Mouse (Mus musculus): ENCODE results near the gene Rragd. TPM values are rescaled to one million over a fixed set of nuclear protein-coding genes. Genes with fewer than 3 reads are reported as not detected.
A peak's percentile ranks its signal among the peaks of the same experiment; 100 is the strongest.
"Not testable (repeated sequence)": the region's sequence is repeated elsewhere in the genome, so short reads cannot be mapped to it uniquely, and the experiment has no call there.

Rragd gene
- total RNA-seq, 2 experiments from 2014 or later, result 65.9 to 78.5 TPM

- DNase-seq (ENCODE audit: low spot score in 2 of 2), result peak; percentile 62 to 82
- intact Hi-C loops (cut with DNase I), result no loop called here
These were observed 629 bp downstream of the Rragd start for GRCm38 (mm10) chr4:32983176-32984155.

GRCm38 (mm10) chr4:32984242-32984641 is 1.4 kb downstream of the Rragd start:
- intact Hi-C loops (cut with DNase I), result no loop called here
- peak in 1 of 2 experiments; percentile 21 for DNase-seq (ENCODE audit: low spot score in 2 of 2)

DNA sequence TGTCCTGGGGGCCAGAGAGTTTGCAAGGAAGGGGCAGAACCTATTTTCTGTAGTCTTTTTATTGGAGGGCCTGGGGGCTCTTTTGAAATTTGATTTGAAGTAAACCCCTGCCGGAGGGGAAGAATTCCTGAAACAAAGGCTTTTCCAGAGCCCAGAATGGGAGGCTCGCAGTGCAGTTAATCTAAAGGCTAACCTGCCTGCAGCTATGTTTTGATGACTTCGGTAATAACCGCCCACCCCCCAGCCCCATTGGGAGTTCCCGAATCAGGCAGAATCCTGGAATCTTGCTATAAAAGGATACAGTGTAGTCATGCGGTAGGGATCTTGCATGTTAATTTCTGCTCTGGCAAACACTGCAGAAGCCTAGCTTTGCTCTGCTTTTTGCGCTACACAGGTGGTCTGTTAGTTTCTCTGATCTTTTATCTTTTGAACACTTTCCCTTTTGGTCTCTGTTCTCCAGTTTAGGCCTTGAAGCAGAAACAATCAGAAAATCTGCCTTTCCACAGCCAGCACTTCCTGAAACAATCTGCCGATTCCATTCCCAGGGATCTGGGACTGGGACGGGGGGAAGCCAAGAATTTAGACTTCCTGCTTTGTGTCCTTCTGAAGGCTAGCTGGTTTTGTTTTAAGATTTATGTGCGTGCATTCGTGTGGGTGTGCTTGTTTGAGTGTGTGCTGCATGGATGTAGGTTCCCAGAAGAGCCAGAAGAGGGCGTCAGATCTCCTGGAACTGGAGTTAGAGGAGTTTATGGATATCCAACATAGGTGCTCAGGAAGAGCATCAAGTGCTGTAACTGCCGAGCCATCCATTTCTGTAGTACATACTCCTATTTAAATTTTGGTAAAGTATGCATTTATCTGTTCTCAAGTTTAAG is 2.2 kb downstream of the Rragd start:
- intact Hi-C loops (cut with DNase I), result no loop called here
- DNase-seq (ENCODE audit: low spot score in 2 of 2), result peak; percentile 20 to 64

- no peak for DNase-seq (ENCODE audit: low spot score in 2 of 2)
- intact Hi-C loops (cut with DNase I), result no loop called here
These were observed 2.8 kb downstream of the Rragd start for GRCm38 (mm10) chr4:32985684-32986083.

DNA sequence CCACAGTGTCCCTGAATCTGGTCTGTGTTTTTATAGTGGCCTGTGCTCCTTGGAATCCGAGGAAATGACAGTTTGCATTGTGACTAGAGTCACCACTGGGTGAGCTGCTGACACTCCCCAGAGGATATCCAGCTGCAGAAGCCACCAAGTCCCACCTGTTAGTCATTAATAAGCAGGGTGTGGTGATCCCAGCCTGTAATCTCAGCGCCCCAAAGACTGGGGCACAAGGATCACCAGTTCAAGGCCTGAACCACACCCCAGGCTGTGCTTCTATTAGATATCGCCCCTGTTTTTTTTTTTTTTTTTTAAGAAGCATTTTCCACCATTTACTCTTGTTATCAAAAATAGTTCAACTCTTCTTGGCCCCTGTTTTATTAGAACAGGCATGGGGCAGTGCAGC is 4.2 kb downstream of the Rragd start:
- DNase-seq (ENCODE audit: low spot score in 2 of 2), result no peak
- intact Hi-C loops (cut with DNase I), result no loop called here

DNA sequence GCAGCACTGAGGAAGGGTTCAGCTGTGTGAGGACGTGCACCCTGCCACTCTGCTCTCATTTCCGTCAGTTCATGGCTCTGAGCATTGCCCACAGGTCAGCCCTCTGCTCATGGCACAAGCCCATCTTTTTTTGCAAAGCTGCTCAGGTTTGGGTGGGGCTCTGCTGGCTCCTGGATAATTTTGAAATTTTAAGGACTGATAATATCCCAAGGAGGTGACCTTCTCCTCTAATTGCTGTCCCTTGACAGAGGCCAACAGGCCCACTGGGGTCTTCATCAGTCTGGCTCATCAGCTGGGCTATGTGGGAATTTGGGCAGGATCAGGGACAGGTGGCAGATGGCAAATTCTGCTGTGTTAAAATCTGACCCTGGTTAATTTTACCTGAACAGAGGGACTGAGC is 6.5 kb downstream of the Rragd start:
- intact Hi-C loops (cut with DNase I), result no loop called here
- DNase-seq (ENCODE audit: low spot score in 2 of 2), result no peak

GRCm38 (mm10) chr4:32994168-32994567 is 11.3 kb downstream of the Rragd start:
- intact Hi-C loops (cut with DNase I), result no loop called here
- no peak for DNase-seq (ENCODE audit: low spot score in 2 of 2)

GRCm38 (mm10) chr4:32996083-32996482 is 13.2 kb downstream of the Rragd start:
- DNase-seq (ENCODE audit: low spot score in 2 of 2), result no peak
- intact Hi-C loops (cut with DNase I), result no loop called here

- no peak for DNase-seq (ENCODE audit: low spot score in 2 of 2)
- intact Hi-C loops (cut with DNase I), result no loop called here
These were observed 14.7 kb downstream of the Rragd start for GRCm38 (mm10) chr4:32997571-32997970.

DNA sequence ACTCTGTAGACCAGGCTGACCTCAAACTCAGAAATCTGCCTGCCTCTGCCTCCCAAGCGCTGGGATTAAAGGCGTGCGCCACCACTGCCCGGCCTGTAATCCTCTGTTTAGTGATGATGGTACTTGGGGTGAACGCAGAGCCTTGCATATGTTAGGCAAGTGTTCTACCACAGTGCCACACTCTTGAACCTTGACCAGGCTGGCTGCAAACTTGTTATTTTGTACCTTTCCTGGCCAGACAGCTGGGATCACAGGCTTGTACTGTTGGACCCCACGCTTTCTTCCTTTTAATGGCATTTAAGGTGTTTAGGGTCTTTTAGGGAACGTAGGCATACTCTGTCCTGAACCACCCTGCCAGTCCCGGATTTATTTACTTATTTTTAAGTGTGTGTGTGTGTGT is 16.2 kb downstream of the Rragd start:
- intact Hi-C loops (cut with DNase I), result no loop called here
- no peak for DNase-seq (ENCODE audit: low spot score in 2 of 2)

DNA sequence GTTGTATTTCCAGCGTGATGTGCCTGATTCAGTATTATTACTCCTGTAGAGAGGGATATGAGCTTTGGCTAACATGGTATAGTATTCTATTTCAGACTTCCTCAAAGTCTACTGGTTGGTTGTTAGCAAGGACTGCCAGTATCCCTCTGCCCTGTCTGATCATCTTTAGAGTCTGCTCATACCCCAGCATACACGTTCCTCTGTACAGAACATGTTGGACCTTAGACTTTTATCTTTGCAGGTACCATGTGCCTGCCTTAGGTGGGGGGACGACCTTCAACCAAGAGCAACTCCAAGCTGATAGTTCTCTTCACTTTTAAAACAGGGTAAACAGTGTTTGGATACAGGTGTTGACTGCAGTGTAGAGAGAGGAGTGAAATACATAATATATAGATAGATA is 19.2 kb downstream of the Rragd start:
- intact Hi-C loops (cut with DNase I), result no loop called here
- DNase-seq (ENCODE audit: low spot score in 2 of 2), result no peak

GRCm38 (mm10) chr4:33005595-33006470 is 23.0 kb downstream of the Rragd start:
- DNase-seq (ENCODE audit: low spot score in 2 of 2); intact Hi-C loops (cut with DNase I): not testable (repeated sequence)

DNA sequence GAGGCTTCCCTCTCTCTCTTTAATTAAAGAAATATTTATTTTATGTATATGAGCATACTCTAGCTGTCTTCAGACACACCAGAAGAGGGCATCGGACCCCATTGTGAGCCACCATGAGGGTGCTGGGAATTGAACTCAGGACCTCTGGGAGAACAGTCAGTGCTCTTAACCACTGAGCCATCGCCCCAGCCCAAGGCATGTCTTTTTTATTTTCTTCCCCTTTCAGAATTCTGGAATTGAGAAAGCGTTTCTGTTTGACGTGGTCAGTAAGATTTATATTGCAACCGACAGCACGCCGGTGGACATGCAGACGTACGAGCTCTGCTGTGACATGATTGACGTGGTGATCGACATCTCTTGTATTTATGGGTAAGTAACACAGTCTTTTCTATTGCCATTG is 24.0 kb downstream of the Rragd start:
- intact Hi-C loops (cut with DNase I), result no loop called here

DNA sequence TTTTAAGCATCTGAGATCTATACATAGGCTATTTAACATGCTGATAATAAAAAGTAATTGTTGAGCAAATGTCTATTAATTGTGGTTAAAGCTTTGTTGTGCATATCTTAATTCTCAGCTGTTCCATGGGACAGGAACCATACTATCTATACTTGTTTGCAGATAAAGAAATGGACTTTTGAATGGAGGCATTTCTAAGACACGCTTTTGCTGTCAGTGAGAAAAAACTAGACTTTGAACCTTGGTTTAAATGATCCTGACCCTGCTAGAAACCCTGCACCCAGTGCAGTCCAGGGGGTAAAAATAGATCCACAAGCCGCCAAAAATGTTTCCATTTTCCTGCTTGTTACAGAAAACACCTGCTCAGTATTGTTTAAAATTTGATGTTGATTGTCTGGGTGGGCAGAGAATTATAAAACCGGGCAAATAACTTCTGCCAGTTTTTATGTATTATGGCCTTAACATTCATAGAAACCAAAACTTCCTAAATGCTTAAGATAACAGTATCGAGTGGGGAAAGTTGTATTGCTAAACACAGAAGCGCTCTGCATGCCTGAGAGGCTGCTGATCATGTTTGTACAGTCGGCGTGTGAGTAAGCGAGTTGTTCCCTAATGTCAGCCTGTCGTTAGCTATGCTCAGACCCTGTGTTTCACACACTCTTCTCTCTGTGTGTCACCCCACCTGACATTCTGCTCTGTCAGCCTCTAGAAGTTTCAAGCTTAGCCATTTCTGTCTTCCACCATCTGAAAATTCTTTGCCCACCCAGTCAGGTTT is 24.8 kb downstream of the Rragd start:
- intact Hi-C loops (cut with DNase I), result no loop called here
- no peak for DNase-seq (ENCODE audit: low spot score in 2 of 2)

More for the DNA sequence above, 24.0 kb downstream of the Rragd start:
- no peak for DNase-seq (ENCODE audit: low spot score in 2 of 2)

GRCm38 (mm10) chr4:33010078-33010477 is 27.2 kb downstream of the Rragd start:
- no peak for DNase-seq (ENCODE audit: low spot score in 2 of 2)
- intact Hi-C loops (cut with DNase I), result loop anchor here (10.0 kb wide), 1 partner anchor 265 kb away; no protein-coding TSS in a partner anchor

DNA sequence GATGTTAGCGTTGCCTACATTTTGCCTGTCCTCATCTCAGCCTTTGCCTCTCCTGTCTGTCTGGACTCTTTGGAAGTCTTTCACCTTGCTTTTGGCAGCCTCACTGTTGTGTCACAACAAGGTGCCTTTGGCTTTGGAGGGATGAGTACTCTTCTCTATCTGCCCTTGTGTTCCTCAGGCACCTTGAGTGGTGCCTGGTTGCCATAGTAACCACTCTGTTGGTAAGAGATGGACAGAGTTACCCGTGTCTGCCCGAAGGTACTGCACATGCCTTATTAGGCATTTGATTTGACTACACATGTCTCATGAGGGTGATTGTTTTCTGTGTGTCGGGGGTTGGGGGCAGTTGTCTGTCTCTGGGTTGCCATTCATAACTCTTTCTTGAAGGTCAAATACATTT is 29.6 kb downstream of the Rragd start:
- intact Hi-C loops (cut with DNase I), result loop anchor here (10.0 kb wide), 1 partner anchor 268 kb away; no protein-coding TSS in a partner anchor

GRCm38 (mm10) chr4:33018361-33018999 is 35.6 kb downstream of the Rragd start:
- DNase-seq (ENCODE audit: low spot score in 2 of 2), result peak; percentile 91 to 94
- intact Hi-C loops (cut with DNase I), result loop anchor here (5.0 to 10.0 kb wide), 2 partner anchors 66 to 274 kb away; partner anchors contain the start of gene Ankrd6

More for the DNA sequence above, 29.6 kb downstream of the Rragd start:
- no peak for DNase-seq (ENCODE audit: low spot score in 2 of 2)

DNA sequence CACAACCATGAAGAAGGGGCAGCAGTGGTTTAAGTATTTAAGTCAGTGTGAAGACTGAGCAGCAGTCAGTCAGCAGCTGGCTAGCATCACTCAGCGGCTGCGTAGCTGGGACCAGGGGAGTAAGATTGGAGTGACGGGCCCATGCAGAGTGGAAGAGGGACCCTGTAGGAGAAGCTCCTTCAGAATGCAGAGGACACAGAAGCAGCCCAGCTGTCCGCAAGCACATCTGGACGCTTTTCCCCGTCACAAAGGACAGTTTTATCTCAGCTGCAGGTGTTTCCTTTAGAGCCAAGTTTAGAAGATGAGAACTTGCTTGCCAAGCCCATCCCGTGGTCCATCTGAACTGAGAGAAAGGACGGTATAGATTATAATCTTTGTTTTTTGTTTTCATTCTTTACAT is 41.6 kb downstream of the Rragd start:
- no peak for DNase-seq (ENCODE audit: low spot score in 2 of 2)
- intact Hi-C loops (cut with DNase I), result no loop called here
